Mouse (Mus musculus) olfactory bulb, adult 2 months (tissue): ENCODE results near the gene Dppa3.

ENCODE experiments used
- CTCF ChIP-seq: fragments of 200-500 bp; IDR thresholded peaks from 2 replicates; pipeline ENCODE4 v1.5.1; 2012; ENCODE audit warnings: low read depth, mild to moderate bottlenecking, low read length, moderate library complexity; ENCODE audit not compliant: insufficient read depth
- POLR2A ChIP-seq: fragments of 200-500 bp; IDR thresholded peaks from 2 replicates; pipeline ENCODE4 v1.6.1; 2012; ENCODE audit warnings: mild to moderate bottlenecking, low read depth, low read length, moderate library complexity; ENCODE audit not compliant: insufficient read depth

GRCm38 (mm10) chr6:122662551-122663264, 36.5 kb downstream of the Dppa3 start:
- TF ChIP-seq POLR2A (no peak), CTCF (no peak)
